Mouse (Mus musculus): ENCODE results near the gene Wfdc1.

Wfdc1 gene

DNA sequence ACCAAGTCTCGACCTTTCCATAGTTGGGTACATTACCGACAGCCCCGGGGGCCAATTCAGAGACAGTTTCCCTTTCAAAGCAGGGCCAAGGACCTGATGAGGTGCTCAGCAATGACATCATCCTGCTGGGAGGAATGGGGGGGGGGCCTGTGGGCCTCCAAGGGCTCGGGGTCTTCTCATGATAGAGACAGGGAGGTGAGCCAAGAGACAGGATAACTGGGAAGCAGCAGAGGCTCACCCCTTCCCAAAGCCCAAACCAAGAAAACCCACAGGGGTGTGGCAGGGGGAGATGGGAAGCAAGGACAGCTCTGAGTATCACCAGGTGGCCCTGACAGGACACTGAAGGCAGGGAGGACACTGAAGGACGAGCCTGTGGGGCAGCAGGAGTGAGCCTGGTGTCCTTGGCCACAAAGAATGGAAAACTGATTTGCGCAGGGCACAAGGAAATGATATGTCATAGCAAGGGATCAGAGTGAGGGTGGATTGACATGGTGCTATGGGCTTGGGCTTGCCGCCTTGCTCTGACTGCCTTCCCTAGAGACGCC is 62.3 kb downstream of the Wfdc1 start:
- DNase-seq (ENCODE audit: low read depth, low spot score) = no peak

DNA sequence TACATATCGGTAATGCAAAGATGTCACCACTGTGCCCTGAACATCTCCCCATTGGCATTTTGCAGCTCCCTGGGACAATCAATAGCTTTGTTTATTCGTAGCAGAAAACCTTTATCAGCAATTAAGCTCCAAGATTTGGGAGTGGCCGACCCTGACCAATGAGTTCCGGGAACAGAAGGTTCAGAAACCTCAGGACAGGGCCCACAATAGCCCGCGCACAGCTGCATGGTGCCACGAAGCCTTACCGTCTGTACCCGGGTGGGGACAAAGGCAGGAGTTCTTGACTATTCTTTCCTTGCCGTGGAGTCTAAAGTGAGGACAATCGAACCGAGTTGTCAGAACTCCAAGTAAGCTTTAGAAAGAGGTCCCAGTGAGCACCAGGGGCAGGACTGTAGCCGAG is 65.9 kb downstream of the Wfdc1 start:
- DNase-seq (ENCODE audit: low read depth, low spot score) = no peak

DNA sequence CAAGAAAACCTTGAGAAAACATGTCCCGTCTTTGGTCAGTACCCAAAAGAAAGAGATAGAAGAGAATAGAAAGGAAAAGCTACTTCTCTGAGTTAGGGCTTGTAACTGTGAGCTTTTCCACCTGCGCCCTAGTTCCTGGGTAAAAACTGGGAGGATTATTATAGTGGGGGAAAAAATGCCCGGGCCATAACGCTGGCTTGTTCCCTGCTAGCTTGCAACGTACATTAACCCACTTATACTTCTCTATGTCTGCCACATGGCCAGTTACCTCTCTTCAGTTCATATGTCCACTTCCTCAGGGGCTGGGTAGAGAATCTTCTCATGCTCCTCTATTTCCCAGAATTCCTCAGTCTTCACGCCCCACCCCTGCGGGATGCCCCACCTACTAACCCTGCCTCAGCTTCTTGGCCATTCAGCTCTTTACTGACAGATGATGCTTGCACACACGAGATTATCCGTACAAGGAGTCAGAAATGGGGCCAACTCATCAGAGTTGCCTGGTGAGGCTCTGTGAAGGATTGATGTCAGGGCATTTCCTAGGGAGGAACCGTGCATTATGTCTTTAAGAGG is 70.3 kb downstream of the Wfdc1 start:
- DNase-seq (ENCODE audit: low read depth, low spot score) = no peak

DNA sequence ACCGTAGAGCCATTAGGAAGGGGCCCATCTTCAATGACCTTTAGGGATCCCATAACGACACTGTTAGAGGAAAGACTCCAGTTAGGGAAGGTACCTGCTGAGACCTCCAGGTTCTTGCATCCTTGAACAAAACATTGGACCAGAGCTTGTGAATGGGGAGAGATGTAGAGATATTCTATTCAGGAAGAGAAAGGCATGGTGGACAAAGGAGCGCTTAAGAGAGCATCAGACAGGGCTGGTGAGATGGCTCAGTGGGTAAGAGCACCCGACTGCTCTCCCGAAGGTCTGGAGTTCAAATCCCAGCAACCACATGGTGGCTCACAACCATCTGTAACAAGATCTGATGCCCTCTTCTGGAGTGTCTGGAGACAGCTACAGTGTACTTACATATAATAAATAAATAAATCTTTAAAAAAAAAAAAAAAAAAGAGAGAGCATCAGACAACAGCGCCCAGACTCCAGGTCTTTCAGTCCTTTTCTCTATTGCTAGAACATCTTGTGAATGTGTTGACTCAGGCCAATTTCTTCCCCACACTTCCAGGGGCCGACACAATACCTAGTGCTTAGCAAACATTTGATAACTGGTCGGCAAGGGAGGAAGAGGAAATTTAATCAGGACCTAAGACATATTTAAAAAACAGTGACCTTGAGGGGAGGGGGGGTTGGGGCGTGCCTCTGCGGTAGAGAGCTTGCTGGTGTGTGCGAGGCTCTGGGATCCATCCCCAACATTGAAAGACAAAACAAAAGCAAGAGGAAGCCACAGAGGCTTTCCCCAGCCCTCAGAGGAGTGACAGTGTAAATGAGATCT is 71.1 kb downstream of the Wfdc1 start:
- no peak for DNase-seq (ENCODE audit: low read depth, low spot score)

Data from brain, embryonic 18.5 days (tissue).